In genomic region chr4:153316964-153317724, GRCm38 (mm10) we compare ENCODE assay signal across 14 mouse cellular contexts.
DNase-seq lines count a peak whose midpoint lies in the region; ATAC-seq and TF ChIP-seq lines count a peak whose summit lies in the region.
"Had no signal": no experiment of that assay in that cellular context is flagged by ENCODE, and none has a peak within 500 bp of the region (broad histone marks: within the 10 kb centered on the region; RNA-seq: fewer than 3 reads in every experiment).

No protein-coding gene starts in this region.

- DNase-seq in liver = peak; percentile 81
- no peak for DNase-seq in liver, postnatal 0 days
- peak; percentile 26 to 27 for DNase-seq in heart, adult 2 months
- DNase-seq in heart, postnatal 10 days = peak; percentile 11 to 16
- DNase-seq in adrenal gland, adult (ENCODE audit: inconsistent age in 2 of 2, low spot score in 1 of 2) = no peak
- DNase-seq: cerebellum, adult 11-12 months; kidney, postnatal 10 days; lung, embryonic 14.5 days; thymus, postnatal 4 days had no signal

- H3K4me1 ChIP-seq in liver, postnatal 0 days (ENCODE audit: insufficient read depth) = no peaks in the 10 kb centered on the region
- peaks cover 2% of the 10 kb centered on the region; the same call in 1 of the 2 replicates for H3K4me1 ChIP-seq in heart, adult 2 months (ENCODE audit: control insufficient read depth, insufficient read depth, low read length)
- H3K4me1 ChIP-seq in midbrain, embryonic 15.5 days = peaks cover 20% of the 10 kb centered on the region
- H3K4me1 ChIP-seq: embryonic facial prominence, embryonic 12.5 days had no signal

- no peak overlapping the region for H3K27ac ChIP-seq in liver, postnatal 0 days (ENCODE audit: low read depth)
- H3K27ac ChIP-seq in heart, adult 2 months = peak overlapping the region; percentile 43
- H3K27ac ChIP-seq in midbrain, embryonic 15.5 days = 0 out of 2 replicates have a peak overlapping the region, but pooled peaks have one; percentile 4
- H3K27ac ChIP-seq: embryonic facial prominence, embryonic 12.5 days; forebrain, embryonic 13.5 days; neural tube, embryonic 13.5 days had no signal

- H3K79me2 ChIP-seq in heart, adult 2 months (replicated peaks; ENCODE audit: control insufficient read depth, insufficient read depth, low read length) = no peaks in the 10 kb centered on the region

- peaks cover 5% of the 10 kb centered on the region; the same call in 1 of the 2 replicates for H3K9me3 ChIP-seq in liver, postnatal 0 days (ENCODE audit: low read length)
- no peaks in the 10 kb centered on the region for H3K9me3 ChIP-seq in midbrain, embryonic 15.5 days
- H3K9me3 ChIP-seq: embryonic facial prominence, embryonic 12.5 days; forebrain, embryonic 13.5 days had no signal

- no peak for ATAC-seq in liver, postnatal 0 days
- no peak for ATAC-seq in midbrain, embryonic 15.5 days (replicated peaks)
- ATAC-seq in inflammation-experienced regulatory T-cells, adult 6 months = no peak
- ATAC-seq: forebrain, embryonic 13.5 days had no signal

- no peak for TF ChIP-seq EP300 in liver, postnatal 0 days (IDR thresholded peaks at IDR 0.05; ENCODE audit: low read depth)
- TF ChIP-seq EP300 in heart, adult 2 months (IDR thresholded peaks at IDR 0.05; ENCODE audit: insufficient read depth, low read depth, low read length) = no peak

- 62% methylated on average over 16 of the region's 16 CpGs for WGBS in liver, postnatal 0 days (ENCODE audit: insufficient replicate concordance)
- 20% methylated on average over 16 of the region's 16 CpGs for WGBS in heart, adult 2 months
- WGBS in midbrain, embryonic 15.5 days = 62% methylated on average over 16 of the region's 16 CpGs

- intact Hi-C loops in heart, adult 2 months (cut with DNase I) = no loop called here
- intact Hi-C loops in heart, postnatal 10 days (cut with DNase I) = no loop called here

- TF ChIP-seq CTCF in liver, postnatal 0 days (IDR thresholded peaks at IDR 0.05; ENCODE audit: low read depth) = no peak
- TF ChIP-seq CTCF in heart, adult 2 months (IDR thresholded peaks at IDR 0.05) = no peak

- H3K27me3 ChIP-seq in liver, postnatal 0 days (ENCODE audit: insufficient read depth, low read length) = no peaks in the 10 kb centered on the region
- no peaks in the 10 kb centered on the region for H3K27me3 ChIP-seq in heart, adult 2 months (ENCODE audit: control insufficient read depth, insufficient read depth, low read length)
- H3K27me3 ChIP-seq in midbrain, embryonic 15.5 days (replicated peaks) = no peaks in the 10 kb centered on the region
- H3K27me3 ChIP-seq: embryonic facial prominence, embryonic 12.5 days; forebrain, embryonic 13.5 days; neural tube, embryonic 13.5 days had no signal

- TF ChIP-seq POLR2A in heart, adult 2 months (IDR thresholded peaks at IDR 0.05; ENCODE audit: insufficient read depth, low read depth, low read length) = no peak

- H3K9ac ChIP-seq in liver, postnatal 0 days (replicated peaks) = no peak overlapping the region
- H3K9ac ChIP-seq in heart, adult 2 months (ENCODE audit: low read depth, low read length) = no peak overlapping the region
- H3K9ac ChIP-seq in midbrain, embryonic 15.5 days = no peak overlapping the region
- H3K9ac ChIP-seq: embryonic facial prominence, embryonic 12.5 days; forebrain, embryonic 13.5 days; lung, embryonic 14.5 days; neural tube, embryonic 13.5 days had no signal

- no peak overlapping the region for H3K4me3 ChIP-seq in liver, postnatal 0 days (ENCODE audit: low read depth, low read length)
- H3K4me3 ChIP-seq in heart, adult 2 months = no peak overlapping the region
- no peak overlapping the region for H3K4me3 ChIP-seq in midbrain, embryonic 15.5 days
- H3K4me3 ChIP-seq: embryonic facial prominence, embryonic 12.5 days; forebrain, embryonic 13.5 days; neural tube, embryonic 13.5 days had no signal

- no peak overlapping the region for H3K4me2 ChIP-seq in liver, postnatal 0 days (ENCODE audit: low read depth, low read length)
- no peak overlapping the region for H3K4me2 ChIP-seq in midbrain, embryonic 15.5 days
- H3K4me2 ChIP-seq: embryonic facial prominence, embryonic 12.5 days; forebrain, embryonic 13.5 days; lung, embryonic 14.5 days; neural tube, embryonic 13.5 days had no signal

- H3K36me3 ChIP-seq in liver, postnatal 0 days (replicated peaks; ENCODE audit: insufficient read depth, low read length) = no peaks in the 10 kb centered on the region
- no peaks in the 10 kb centered on the region for H3K36me3 ChIP-seq in heart, adult 2 months (ENCODE audit: control insufficient read depth, insufficient read depth, low read length)
- H3K36me3 ChIP-seq in midbrain, embryonic 15.5 days (replicated peaks) = no peaks in the 10 kb centered on the region
- H3K36me3 ChIP-seq: embryonic facial prominence, embryonic 12.5 days; neural tube, embryonic 13.5 days had no signal

Comparison
In these comparisons a context has a peak if more than half of its experiments do, and no peak if none do; other contexts are left out.
1. DNase-seq: peak in liver (single experiment), heart, adult 2 months (2 of 2) and heart, postnatal 10 days (2 of 2); none in liver, postnatal 0 days (single experiment) and adrenal gland, adult (0 of 2).